In genomic region chr10:117128693-117129092, GRCm38 (mm10) we compare ENCODE assay signal across 15 mouse cellular contexts.
"Had no signal": no experiment of that assay in that cellular context is flagged by ENCODE, and none has a peak within 500 bp of the region (broad histone marks: within the 10 kb centered on the region; RNA-seq: fewer than 3 reads in every experiment).

No protein-coding gene starts in this region.

- H3K27ac ChIP-seq: kidney, embryonic 15.5 days; limb, embryonic 12.5 days; limb, embryonic 15.5 days; stomach, postnatal 0 days had no signal

- H3K4me3 ChIP-seq: kidney, embryonic 15.5 days; limb, embryonic 12.5 days; limb, embryonic 15.5 days had no signal

- DNase-seq: kidney, adult 11 months; kidney, adult 8-10 months; kidney, postnatal 14 days; kidney, postnatal 4 days; left cerebral cortex, postnatal 4 days; lung, adult 2 months; lung, postnatal 14 days; lung, postnatal 4 days; midbrain, embryonic 14.5 days; right cerebral cortex, postnatal 4 days; thymus, postnatal 25 days had no signal

- H3K4me2 ChIP-seq: kidney, embryonic 15.5 days; limb, embryonic 12.5 days; limb, embryonic 15.5 days had no signal

- H3K27me3 ChIP-seq: kidney, embryonic 15.5 days; limb, embryonic 12.5 days; limb, embryonic 15.5 days had no signal

- H3K9me3 ChIP-seq: kidney, embryonic 15.5 days; limb, embryonic 12.5 days; limb, embryonic 15.5 days had no signal

- H3K9ac ChIP-seq: kidney, embryonic 15.5 days; limb, embryonic 12.5 days; limb, embryonic 15.5 days had no signal
